Mouse (Mus musculus): Measurements from ENCODE around the gene Exoc6b. TPM values are rescaled to one million over a fixed set of nuclear protein-coding genes. Genes with fewer than 3 reads are reported as not detected.

Exoc6b gene
- polyA plus RNA-seq, 1 experiment from 2014 or later, result 5.2 TPM

DNA sequence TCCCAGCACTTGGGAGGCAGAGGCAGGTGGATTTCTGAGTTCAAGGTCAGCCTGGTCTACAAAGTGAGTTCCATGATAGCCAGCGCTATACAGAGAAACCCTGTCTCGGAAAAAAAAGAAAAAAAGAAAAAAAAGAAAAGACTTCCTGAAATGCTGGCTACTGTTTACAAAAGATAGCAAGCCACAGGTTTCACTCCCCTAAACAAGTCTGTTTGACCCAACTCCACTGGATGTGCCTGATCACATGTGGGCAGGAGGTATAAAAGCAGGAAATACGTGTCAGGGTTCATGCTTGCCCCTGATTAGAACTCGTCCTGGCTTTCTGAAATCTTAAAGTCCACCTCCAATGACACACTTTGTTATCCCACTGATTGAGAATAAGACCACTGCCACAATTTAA is 18.2 kb downstream of the Exoc6b start:
- Histone ChIP-seq H3K4me1 (no peaks in the 10 kb centered on the region), H3K27ac (no peak overlapping the region), H3K36me3 (no peaks in the 10 kb centered on the region), H3K27me3 (replicated peaks) (no peaks in the 10 kb centered on the region), H3K9me3 (replicated peaks) (no peaks in the 10 kb centered on the region), H3K4me3 (no peak overlapping the region), H3K9ac (no peak overlapping the region), H3K4me2 (no peak overlapping the region)
- ATAC-seq, result no peak
- WGBS (ENCODE audit: insufficient replicate concordance), result 26% methylated on average over 4 of the region's 4 CpGs

DNA sequence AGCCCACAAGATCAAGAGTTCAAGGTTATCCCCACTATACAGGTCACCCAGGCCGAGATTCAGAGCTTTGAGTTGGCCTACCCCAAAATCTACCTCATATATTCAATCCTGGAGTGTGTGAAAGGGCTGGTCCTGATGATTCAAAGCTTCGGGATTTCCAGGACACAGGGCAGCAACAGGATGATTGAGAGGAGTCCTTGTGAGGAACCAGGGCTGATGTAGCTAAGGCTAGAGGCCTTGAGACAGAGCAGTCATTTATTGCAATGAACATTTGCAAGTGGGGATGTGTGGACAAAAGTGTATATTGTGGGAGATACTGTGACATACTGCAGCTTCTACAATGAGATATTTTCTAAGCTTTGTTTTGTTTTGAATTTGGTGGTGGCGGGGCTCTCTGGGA is 22.8 kb downstream of the Exoc6b start:
- Histone ChIP-seq H3K9me3 (replicated peaks) (no peaks in the 10 kb centered on the region), H3K27ac (no peak overlapping the region), H3K27me3 (replicated peaks) (no peaks in the 10 kb centered on the region), H3K4me2 (no peak overlapping the region), H3K4me1 (no peaks in the 10 kb centered on the region), H3K9ac (no peak overlapping the region), H3K36me3 (no peaks in the 10 kb centered on the region), H3K4me3 (no peak overlapping the region)
- 62% methylated on average over 3 of the region's 3 CpGs for WGBS (ENCODE audit: insufficient replicate concordance)
- ATAC-seq, result no peak

DNA sequence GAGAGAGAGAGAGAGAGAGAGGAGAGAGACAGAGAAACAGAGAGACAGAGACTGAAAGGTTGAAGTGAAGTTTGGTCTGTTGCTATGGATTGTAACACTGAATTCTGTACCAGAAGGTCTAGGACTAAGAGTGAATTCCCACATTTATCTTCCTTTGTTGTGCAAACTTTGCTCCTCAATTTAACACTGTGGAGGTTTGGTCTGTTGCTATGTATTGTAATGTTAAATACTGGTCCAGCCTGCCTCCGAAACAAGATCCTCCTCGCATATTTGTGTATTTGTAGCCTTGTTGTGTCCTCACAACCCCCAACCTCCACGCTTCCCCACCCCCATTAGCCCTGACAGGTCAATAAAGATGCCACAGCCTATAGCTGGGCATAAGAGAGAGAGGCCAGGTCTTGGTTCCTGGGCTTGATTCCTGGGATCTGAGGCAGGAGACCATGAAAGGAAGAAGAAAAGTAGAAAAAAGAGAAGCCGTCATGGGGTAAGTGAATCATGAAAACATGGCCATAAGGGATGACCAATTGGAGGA is 24.6 kb downstream of the Exoc6b start:
- Histone ChIP-seq H3K4me1 (no peaks in the 10 kb centered on the region), H3K36me3 (no peaks in the 10 kb centered on the region), H3K27me3 (replicated peaks) (no peaks in the 10 kb centered on the region), H3K4me3 (no peak overlapping the region), H3K9me3 (replicated peaks) (no peaks in the 10 kb centered on the region), H3K4me2 (no peak overlapping the region), H3K27ac (no peak overlapping the region), H3K9ac (no peak overlapping the region)
- ATAC-seq, result no peak
- WGBS (ENCODE audit: insufficient replicate concordance), result 69% methylated on average over 4 of the region's 4 CpGs

DNA sequence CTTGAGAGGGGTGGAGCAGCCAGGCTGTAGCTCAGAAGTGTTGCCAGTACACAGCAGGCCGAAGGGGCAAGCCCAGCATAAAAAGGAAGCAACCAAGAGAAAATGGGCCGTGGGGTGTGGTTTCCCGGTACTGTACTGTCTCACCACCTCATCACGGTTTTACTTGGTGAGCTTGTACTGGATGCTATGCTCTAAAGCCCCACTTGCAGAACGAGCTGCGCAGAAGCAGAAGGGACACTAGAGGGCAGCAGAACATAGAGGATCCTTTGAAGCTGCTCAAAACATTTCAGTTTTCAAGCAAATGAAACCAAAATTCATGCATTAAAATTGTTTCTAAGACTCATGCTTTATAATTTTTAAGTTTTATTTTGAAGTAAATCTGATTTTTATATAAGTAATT is 31.6 kb downstream of the Exoc6b start:
- no peak overlapping the region for H3K4me2 ChIP-seq
- no peak for ATAC-seq
- no peaks in the 10 kb centered on the region for H3K27me3 ChIP-seq (replicated peaks)
- H3K4me1 ChIP-seq, result no peaks in the 10 kb centered on the region
- no peaks in the 10 kb centered on the region for H3K36me3 ChIP-seq
- H3K4me3 ChIP-seq, result no peak overlapping the region
- no peak overlapping the region for H3K27ac ChIP-seq
- H3K9me3 ChIP-seq (replicated peaks), result no peaks in the 10 kb centered on the region
- H3K9ac ChIP-seq, result no peak overlapping the region
- WGBS (ENCODE audit: insufficient replicate concordance), result 5% methylated on average over 6 of the region's 6 CpGs

DNA sequence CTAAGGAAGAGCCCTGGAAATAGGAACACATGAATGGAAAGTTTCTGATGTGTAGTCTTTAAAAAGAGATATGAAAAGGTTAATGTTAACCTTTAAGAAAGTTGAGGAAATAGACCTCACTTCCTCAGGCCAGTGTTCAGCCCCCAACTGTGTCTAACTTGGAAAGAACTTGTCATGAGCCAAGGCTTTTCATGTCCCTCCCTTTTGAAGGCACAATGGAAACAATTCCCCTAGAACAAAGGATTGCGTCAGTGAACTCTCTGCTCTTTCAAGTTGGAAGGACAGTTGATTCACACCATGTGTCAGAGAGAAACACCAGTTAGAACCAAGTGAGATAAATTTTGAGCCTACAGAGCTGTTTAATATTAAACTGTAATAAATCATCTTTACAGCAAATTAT is 39.6 kb downstream of the Exoc6b start:
- Histone ChIP-seq H3K36me3 (no peaks in the 10 kb centered on the region), H3K4me2 (no peak overlapping the region), H3K9me3 (replicated peaks) (no peaks in the 10 kb centered on the region), H3K27me3 (replicated peaks) (no peaks in the 10 kb centered on the region), H3K27ac (no peak overlapping the region), H3K9ac (no peak overlapping the region), H3K4me3 (no peak overlapping the region), H3K4me1 (no peaks in the 10 kb centered on the region)
- no peak for ATAC-seq
- 68% methylated on average over 1 of the region's 1 CpGs for WGBS (ENCODE audit: insufficient replicate concordance)

DNA sequence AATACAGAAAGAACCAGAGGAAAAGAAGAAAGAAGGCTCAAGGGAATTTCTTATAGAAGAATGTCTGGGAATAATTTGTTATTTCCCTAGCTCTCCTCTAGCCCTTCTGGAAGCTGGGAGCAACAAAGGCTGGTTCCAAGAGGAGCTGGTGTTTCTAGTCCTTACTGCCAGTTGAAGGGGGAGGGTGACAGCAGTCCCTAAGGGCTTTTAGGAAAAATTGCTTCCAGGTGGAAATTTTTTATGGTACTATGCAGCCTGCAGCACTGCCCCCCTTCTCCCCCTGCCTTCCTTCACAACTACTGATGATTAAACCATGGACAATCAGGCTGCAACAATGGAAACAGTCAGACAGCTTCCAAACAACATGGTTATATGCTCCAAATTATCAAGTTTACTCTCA is 44.9 kb downstream of the Exoc6b start:
- Histone ChIP-seq H3K27me3 (replicated peaks) (no peaks in the 10 kb centered on the region), H3K27ac (no peak overlapping the region), H3K9me3 (replicated peaks) (no peaks in the 10 kb centered on the region), H3K4me1 (no peaks in the 10 kb centered on the region), H3K36me3 (no peaks in the 10 kb centered on the region), H3K9ac (no peak overlapping the region), H3K4me2 (no peak overlapping the region), H3K4me3 (no peak overlapping the region)
- no peak for ATAC-seq

DNA sequence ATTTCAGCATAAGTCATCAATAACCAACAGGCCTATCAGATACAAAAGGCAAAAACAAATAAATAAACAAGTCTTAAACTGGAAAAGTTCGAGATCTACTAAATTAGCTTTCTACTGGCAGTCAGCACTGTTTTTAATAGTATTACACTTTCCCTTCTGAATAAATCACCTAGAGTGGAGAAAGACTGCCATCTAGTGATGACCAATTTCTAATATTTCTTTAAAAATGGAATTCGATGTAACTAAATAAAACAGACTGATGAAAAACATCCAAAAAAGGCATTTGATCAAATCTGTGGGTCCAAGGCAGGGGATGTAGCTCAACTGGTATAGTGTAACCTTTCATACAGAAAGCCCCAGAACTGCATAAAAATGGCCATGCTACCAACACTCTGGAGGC is 52.3 kb downstream of the Exoc6b start:
- WGBS (ENCODE audit: insufficient replicate concordance), result 29% methylated on average over 2 of the region's 2 CpGs
- no peak for ATAC-seq
- H3K27ac ChIP-seq, result no peak overlapping the region

DNA sequence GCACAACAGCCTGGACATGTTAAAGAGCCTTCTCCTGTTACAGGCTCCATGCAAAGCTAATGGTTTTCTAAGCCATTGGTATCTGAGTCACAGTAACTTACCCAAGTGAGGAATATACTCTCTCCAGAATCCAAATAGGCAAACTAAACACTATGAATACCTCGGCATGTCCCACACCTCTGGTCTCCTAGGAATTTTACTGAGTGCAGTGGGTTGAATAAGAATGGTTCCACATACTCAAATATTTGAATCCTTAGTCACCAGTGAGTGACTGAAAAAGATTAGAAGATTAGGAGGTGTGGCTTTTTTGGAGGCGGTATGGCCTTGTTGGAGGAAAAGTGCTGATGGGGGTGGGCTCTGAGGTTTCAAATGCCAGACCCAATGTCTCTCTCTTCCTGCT is 55.4 kb downstream of the Exoc6b start:
- no peak overlapping the region for H3K9ac ChIP-seq
- ATAC-seq, result no peak
- 68% methylated on average over 2 of the region's 2 CpGs for WGBS (ENCODE audit: insufficient replicate concordance)
- no peak overlapping the region for H3K27ac ChIP-seq
- no peaks in the 10 kb centered on the region for H3K4me1 ChIP-seq
- H3K36me3 ChIP-seq, result no peaks in the 10 kb centered on the region
- H3K9me3 ChIP-seq (replicated peaks), result no peaks in the 10 kb centered on the region
- H3K4me2 ChIP-seq, result no peak overlapping the region
- H3K4me3 ChIP-seq, result no peak overlapping the region
- no peaks in the 10 kb centered on the region for H3K27me3 ChIP-seq (replicated peaks)

More for the DNA sequence above, 52.3 kb downstream of the Exoc6b start:
- H3K4me3 ChIP-seq, result no peak overlapping the region
- H3K9ac ChIP-seq, result no peak overlapping the region
- no peak overlapping the region for H3K4me2 ChIP-seq
- H3K27me3 ChIP-seq (replicated peaks), result no peaks in the 10 kb centered on the region
- no peaks in the 10 kb centered on the region for H3K36me3 ChIP-seq
- H3K9me3 ChIP-seq (replicated peaks), result no peaks in the 10 kb centered on the region
- no peaks in the 10 kb centered on the region for H3K4me1 ChIP-seq

DNA sequence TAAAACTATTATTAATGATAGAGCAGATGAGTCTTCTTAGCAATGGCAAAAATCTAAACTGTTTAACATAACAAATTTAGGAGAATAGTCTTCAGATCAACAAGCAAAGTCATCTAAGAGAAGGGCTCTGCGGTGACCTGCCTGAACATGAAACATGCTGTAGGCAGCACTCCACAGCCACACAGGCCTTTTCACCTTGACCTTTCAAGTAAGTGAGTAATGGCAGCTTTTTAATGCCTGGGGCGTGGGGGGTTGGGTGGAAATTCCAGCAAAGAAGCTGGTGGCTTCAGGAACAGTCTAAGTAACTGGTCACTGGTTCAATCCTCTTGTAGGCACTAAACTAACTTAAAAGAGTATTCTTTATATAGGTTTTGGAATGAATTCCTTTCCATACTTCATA is 58.9 kb downstream of the Exoc6b start:
- H3K4me1 ChIP-seq, result no peaks in the 10 kb centered on the region
- no peak for ATAC-seq
- H3K4me2 ChIP-seq, result no peak overlapping the region
- no peaks in the 10 kb centered on the region for H3K9me3 ChIP-seq (replicated peaks)
- no peak overlapping the region for H3K27ac ChIP-seq
- no peaks in the 10 kb centered on the region for H3K27me3 ChIP-seq (replicated peaks)
- WGBS (ENCODE audit: insufficient replicate concordance), result 64% methylated on average over 2 of the region's 2 CpGs
- no peak overlapping the region for H3K4me3 ChIP-seq
- H3K36me3 ChIP-seq, result no peaks in the 10 kb centered on the region
- no peak overlapping the region for H3K9ac ChIP-seq

DNA sequence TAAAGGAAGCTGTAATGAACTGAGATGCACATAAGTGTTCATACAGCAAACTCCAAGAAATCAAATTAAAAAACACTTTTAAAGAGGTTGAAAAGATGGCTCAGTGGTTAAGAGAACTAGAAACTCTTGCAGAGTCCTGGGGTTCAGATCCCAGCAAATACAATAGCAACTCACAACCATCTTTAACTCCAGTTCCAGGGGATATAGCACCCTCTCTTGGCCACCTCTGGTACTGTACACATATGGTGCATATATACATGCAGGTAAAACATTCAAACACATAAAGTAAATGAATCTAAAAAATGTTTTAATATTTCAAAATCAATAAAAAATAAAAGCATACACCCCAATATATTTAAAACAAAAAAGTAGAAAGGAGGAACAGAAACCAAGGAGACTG is 73.9 kb downstream of the Exoc6b start:
- Histone ChIP-seq H3K4me2 (no peak overlapping the region), H3K4me3 (no peak overlapping the region), H3K9me3 (replicated peaks) (no peaks in the 10 kb centered on the region), H3K36me3 (no peaks in the 10 kb centered on the region), H3K9ac (no peak overlapping the region), H3K27ac (no peak overlapping the region), H3K27me3 (replicated peaks) (no peaks in the 10 kb centered on the region), H3K4me1 (no peaks in the 10 kb centered on the region)
- no peak for ATAC-seq

DNA sequence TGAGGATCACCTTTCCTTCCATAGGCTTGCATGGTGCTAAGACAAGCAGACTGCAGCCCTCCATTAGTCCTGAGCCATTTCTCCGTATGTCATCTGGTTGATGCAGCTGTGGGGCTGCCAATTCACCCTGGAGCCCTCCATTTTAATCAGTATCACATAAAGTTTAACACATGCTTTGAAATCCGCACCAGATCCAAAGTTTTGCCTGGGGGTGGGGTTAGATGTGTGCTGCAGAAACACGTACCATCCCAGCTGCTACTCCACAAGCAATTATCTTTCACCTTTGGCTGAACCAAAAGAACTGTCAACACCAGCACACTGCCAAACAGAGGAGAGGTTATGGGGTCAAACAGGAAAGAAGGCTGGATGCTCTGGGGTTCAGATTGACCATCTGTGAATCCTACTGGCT is 92.7 kb downstream of the Exoc6b start:
- no peak for ATAC-seq
- no peaks in the 10 kb centered on the region for H3K27me3 ChIP-seq (replicated peaks)
- H3K27ac ChIP-seq, result no peak overlapping the region

DNA sequence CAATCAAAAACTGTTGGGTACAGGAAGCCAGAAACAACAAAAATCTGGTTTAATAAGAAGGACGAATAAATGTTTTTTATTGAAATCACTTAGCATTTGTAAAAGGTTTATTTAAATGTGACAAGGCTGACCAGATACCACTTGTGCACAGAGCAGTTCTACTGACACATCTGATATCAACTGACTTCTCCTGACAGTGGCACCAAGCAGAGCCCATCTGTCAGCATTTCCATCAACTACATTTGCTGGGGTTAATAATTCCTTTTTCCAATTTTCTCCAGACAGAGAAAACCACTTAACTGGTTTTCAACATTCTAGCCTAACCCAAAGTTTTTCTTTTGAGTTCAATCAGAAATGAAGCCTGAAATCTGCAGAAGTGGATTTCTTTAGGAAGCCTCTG is 100.8 kb downstream of the Exoc6b start:
- Histone ChIP-seq H3K27me3 (replicated peaks) (no peaks in the 10 kb centered on the region), H3K27ac (no peak overlapping the region), H3K4me1 (no peaks in the 10 kb centered on the region), H3K9ac (no peak overlapping the region), H3K4me3 (no peak overlapping the region), H3K4me2 (no peak overlapping the region), H3K36me3 (no peaks in the 10 kb centered on the region), H3K9me3 (replicated peaks) (no peaks in the 10 kb centered on the region)
- 68% methylated on average over 1 of the region's 1 CpGs for WGBS (ENCODE audit: insufficient replicate concordance)
- no peak for ATAC-seq

More for the DNA sequence above, 92.7 kb downstream of the Exoc6b start:
- Histone ChIP-seq H3K9ac (no peak overlapping the region), H3K4me3 (no peak overlapping the region), H3K36me3 (no peaks in the 10 kb centered on the region), H3K4me2 (no peak overlapping the region), H3K9me3 (replicated peaks) (no peaks in the 10 kb centered on the region), H3K4me1 (no peaks in the 10 kb centered on the region)
- WGBS (ENCODE audit: insufficient replicate concordance), result 57% methylated on average over 3 of the region's 3 CpGs

DNA sequence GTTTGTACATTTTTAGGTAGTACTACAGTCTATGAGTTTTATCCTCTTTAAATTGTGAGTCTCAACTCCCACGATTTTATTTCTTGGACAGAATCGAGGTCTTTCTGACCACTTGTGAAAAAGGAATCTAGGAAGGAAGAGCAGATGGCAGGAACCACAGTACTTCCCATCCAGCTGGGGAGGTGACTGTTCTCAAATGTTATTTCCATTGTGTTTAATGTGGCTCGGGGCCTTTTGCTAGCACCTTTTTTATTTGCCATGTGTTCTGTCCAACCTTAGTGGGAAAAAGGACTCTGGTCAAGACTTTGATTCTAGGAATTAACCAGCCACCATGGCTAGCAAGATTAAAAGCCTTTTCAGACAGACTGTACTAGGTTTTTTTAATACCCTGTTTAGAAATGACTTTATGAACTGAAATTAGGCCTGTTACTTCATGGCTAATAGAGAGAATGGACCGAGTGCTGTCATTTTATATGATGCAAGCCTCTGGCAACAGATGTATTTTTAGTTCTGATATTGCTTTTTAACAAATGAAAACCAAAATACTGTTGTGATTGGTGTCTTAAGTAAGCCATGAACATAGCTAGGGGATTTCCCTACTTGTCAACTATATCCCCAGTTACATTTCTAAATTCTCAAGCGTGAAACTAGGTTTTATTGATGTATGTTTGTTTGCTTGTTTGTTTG is 104.4 kb downstream of the Exoc6b start:
- WGBS (ENCODE audit: insufficient replicate concordance), result 45% methylated on average over 5 of the region's 5 CpGs
- no peak overlapping the region for H3K27ac ChIP-seq
- H3K36me3 ChIP-seq, result no peaks in the 10 kb centered on the region
- H3K4me3 ChIP-seq, result no peak overlapping the region
- H3K27me3 ChIP-seq (replicated peaks), result no peaks in the 10 kb centered on the region
- ATAC-seq, result no peak
- no peaks in the 10 kb centered on the region for H3K4me1 ChIP-seq
- no peaks in the 10 kb centered on the region for H3K9me3 ChIP-seq (replicated peaks)
- no peak overlapping the region for H3K4me2 ChIP-seq
- H3K9ac ChIP-seq, result no peak overlapping the region
